Mouse (Mus musculus) B cell, adult 2 months (primary cell): ENCODE results near the gene Ptov1.

ENCODE experiments used
- DNase-seq, 2 experiments: peaks; one replicate each; pipeline ENCODE4 v3.0.0; 2022

Ptov1 gene

GRCm38 (mm10) chr7:44857042-44857552 lies 12.5 kb downstream of the Ptov1 start, which contains the start of gene Pnkp:
Gene Pnkp, plus strand, starts transcription at chr7:44857139.
- peak; percentile 81 to 87 for DNase-seq

- peak in 1 of 2 experiments; percentile 24 for DNase-seq
These were observed 13.2 kb downstream of the Ptov1 start for GRCm38 (mm10) chr7:44856265-44856916.

GRCm38 (mm10) chr7:44855036-44855435 lies 14.6 kb downstream of the Ptov1 start:
- no peak for DNase-seq

GRCm38 (mm10) chr7:44854356-44855031 lies 15.1 kb downstream of the Ptov1 start:
- DNase-seq: peak; percentile 74 to 79

- no peak for DNase-seq
These were observed 15.8 kb downstream of the Ptov1 start for GRCm38 (mm10) chr7:44853596-44854355.

GRCm38 (mm10) chr7:44853065-44853464 lies 16.5 kb downstream of the Ptov1 start:
- DNase-seq: no peak

GRCm38 (mm10) chr7:44852259-44853027 lies 17.1 kb downstream of the Ptov1 start:
- no peak for DNase-seq

- no peak for DNase-seq
These were observed 17.9 kb downstream of the Ptov1 start for GRCm38 (mm10) chr7:44851625-44852234.

- no peak for DNase-seq
These were observed 18.6 kb downstream of the Ptov1 start for GRCm38 (mm10) chr7:44850789-44851624.

- peak in 1 of 2 experiments; percentile 60 for DNase-seq
These were observed 19.4 kb downstream of the Ptov1 start for GRCm38 (mm10) chr7:44850146-44850545.

- peak; percentile 88 for DNase-seq
These were observed 20.0 kb downstream of the Ptov1 start for GRCm38 (mm10) chr7:44849416-44850111.

GRCm38 (mm10) chr7:44848561-44849415 lies 20.8 kb downstream of the Ptov1 start, which contains the start of the genes Akt1s1 and Tbc1d17:
Gene Akt1s1, plus strand, starts transcription at chr7:44848991.
Gene Tbc1d17, minus strand, starts transcription at chr7:44849079.
- peak; percentile 97 to 98 for DNase-seq

GRCm38 (mm10) chr7:44847772-44848171 lies 21.8 kb downstream of the Ptov1 start:
- no peak for DNase-seq

GRCm38 (mm10) chr7:44846804-44847203 lies 22.8 kb downstream of the Ptov1 start:
- DNase-seq: no peak

GRCm38 (mm10) chr7:44845006-44845405 lies 24.6 kb downstream of the Ptov1 start:
- no peak for DNase-seq

GRCm38 (mm10) chr7:44841825-44842463 lies 27.6 kb downstream of the Ptov1 start:
- DNase-seq: no peak

GRCm38 (mm10) chr7:44840426-44840825 lies 29.2 kb downstream of the Ptov1 start:
- DNase-seq: peak; percentile 70 to 73

GRCm38 (mm10) chr7:44839491-44840191 lies 29.9 kb downstream of the Ptov1 start:
- peak; percentile 80 to 81 for DNase-seq
